12 mouse cellular contexts compared by ENCODE assay signal in genomic region chr10:128773685-128774084, GRCm38 (mm10). TPM values are rescaled to one million over a fixed set of nuclear protein-coding genes. Genes with fewer than 3 reads are reported as not detected.
A peak's percentile ranks its signal among the peaks of the same experiment; 100 is the strongest.
DNase-seq lines count a peak whose midpoint lies in the region; ATAC-seq and TF ChIP-seq lines count a peak whose summit lies in the region.
"Had no signal": no experiment of that assay in that cellular context is flagged by ENCODE, and none has a peak within 500 bp of the region (broad histone marks: within the 10 kb centered on the region; RNA-seq: fewer than 3 reads in every experiment).

No protein-coding gene starts in this region.

- no peak overlapping the region for H3K4me3 ChIP-seq in kidney, embryonic 15.5 days (replicated peaks)
- no peak overlapping the region for H3K4me3 ChIP-seq in G1E (ENCODE audit: low read depth, low read length)
- H3K4me3 ChIP-seq: limb, embryonic 13.5 days; neural tube, embryonic 12.5 days had no signal

- WGBS in kidney, embryonic 15.5 days: 36% methylated on average over 5 of the region's 5 CpGs

- ATAC-seq in kidney, embryonic 15.5 days (replicated peaks; ENCODE audit: low FRiP score): no peak
- ATAC-seq in G1E (ENCODE audit: extremely low read depth, insufficient number of reproducible peaks, low FRiP score, poor library complexity, severe bottlenecking): no peak
- peak; percentile 67 for ATAC-seq in granulocyte monocyte progenitor cell, adult 5-6 weeks (replicated peaks; ENCODE audit: poor library complexity, severe bottlenecking)
- ATAC-seq: activated CD4-positive, CD25-positive, alpha-beta regulatory T cell, adult 4 months had no signal

- H3K27ac ChIP-seq in kidney, embryonic 15.5 days: no peak overlapping the region
- H3K27ac ChIP-seq: limb, embryonic 13.5 days; neural tube, embryonic 12.5 days had no signal

- DNase-seq in kidney, postnatal 14 days: peak; percentile 11
- peak; percentile 16 to 22 for DNase-seq in B cell, adult 2 months
- DNase-seq in G1E (ENCODE audit: low spot score): peak; percentile 11
- DNase-seq in right cerebral cortex, postnatal 4 days: no peak
- no peak for DNase-seq in left cerebral cortex, adult 11 months (ENCODE audit: low spot score)
- no peak for DNase-seq in thymus, postnatal 10 days (ENCODE audit: low spot score in 2 of 2)
- DNase-seq: gastrocnemius, postnatal 10 days had no signal

- no peaks in the 10 kb centered on the region; the same call in 1 of the 2 replicates for H3K4me1 ChIP-seq in kidney, embryonic 15.5 days
- no peaks in the 10 kb centered on the region; the same call in 1 of the 2 replicates for H3K4me1 ChIP-seq in G1E (ENCODE audit: insufficient read depth, low read depth, low read length)
- H3K4me1 ChIP-seq: neural tube, embryonic 12.5 days had no signal

- H3K4me2 ChIP-seq in kidney, embryonic 15.5 days: no peak overlapping the region
- H3K4me2 ChIP-seq: limb, embryonic 13.5 days; neural tube, embryonic 12.5 days had no signal

- TF ChIP-seq CTCF in G1E (IDR thresholded peaks at IDR 0.05; ENCODE audit: low read depth, low read length): no peak

- no peaks in the 10 kb centered on the region for H3K27me3 ChIP-seq in kidney, embryonic 15.5 days
- H3K27me3 ChIP-seq in G1E (ENCODE audit: insufficient read depth, low read length): peaks cover 4% of the 10 kb centered on the region; the same call in 1 of the 2 replicates
- H3K27me3 ChIP-seq: limb, embryonic 13.5 days; neural tube, embryonic 12.5 days had no signal

- H3K9me3 ChIP-seq in kidney, embryonic 15.5 days (replicated peaks): no peaks in the 10 kb centered on the region
- H3K9me3 ChIP-seq in G1E (replicated peaks): no peaks in the 10 kb centered on the region
- H3K9me3 ChIP-seq: limb, embryonic 13.5 days; neural tube, embryonic 12.5 days had no signal

- no peak overlapping the region for H3K9ac ChIP-seq in kidney, embryonic 15.5 days
- H3K9ac ChIP-seq: limb, embryonic 13.5 days; neural tube, embryonic 12.5 days had no signal

- no peaks in the 10 kb centered on the region for H3K36me3 ChIP-seq in kidney, embryonic 15.5 days
- H3K36me3 ChIP-seq in G1E (replicated peaks): peaks cover 9% of the 10 kb centered on the region
- H3K36me3 ChIP-seq: limb, embryonic 13.5 days; neural tube, embryonic 12.5 days had no signal

RNA-seq across cellular contexts. Expression of gene Mmp19, which starts 17.0 kb away (rescaled TPM):
- 0.73 and 1.6 TPM in 2 replicates for polyA plus RNA-seq in kidney, embryonic 15.5 days (2015; fragmentation: Nextera tagmentation; extraction: Ambion mirVana)
- 0.44 TPM in 1 of 2 replicates, not detected in the other for total RNA-seq in G1E (2014; fragmentation: Nextera tagmentation)
- total RNA-seq in G1E (2017): 0.11 and 0.12 TPM in 2 replicates
- 0.02 and 0.03 TPM in 2 replicates for polyA plus RNA-seq in G1E (2012)
- total RNA-seq in granulocyte monocyte progenitor cell, adult 5-6 weeks (2014; fragmentation: Nextera tagmentation): 6.9 and 8.3 TPM in 2 replicates
- 14.9 and 15.6 TPM in 2 replicates for total RNA-seq in granulocyte monocyte progenitor cell, adult 5-6 weeks (2017)
- polyA plus RNA-seq: activated CD4-positive, CD25-positive, alpha-beta regulatory T cell, adult 4 months had no signal

RNA-seq across cellular contexts. Expression of gene Pym1, which starts 26.0 kb away (rescaled TPM):
- 40.2 and 41.4 TPM in 2 replicates for polyA plus RNA-seq in kidney, embryonic 15.5 days (2015; fragmentation: Nextera tagmentation; extraction: Ambion mirVana)
- total RNA-seq in G1E (2014; fragmentation: Nextera tagmentation) (78.7 and 93.7 TPM in 2 replicates), G1E (2017) (44.3 and 47.3 TPM in 2 replicates)
- 144 and 169 TPM in 2 replicates for polyA plus RNA-seq in G1E (2012)
- 43.5 and 52.0 TPM in 2 replicates for total RNA-seq in granulocyte monocyte progenitor cell, adult 5-6 weeks (2014; fragmentation: Nextera tagmentation)
- total RNA-seq in granulocyte monocyte progenitor cell, adult 5-6 weeks (2017): 47.6 and 82.5 TPM in 2 replicates

RNA-seq across cellular contexts. Expression of gene Dgka, which starts 29.0 kb away (rescaled TPM):
- 5.9 and 6.0 TPM in 2 replicates for polyA plus RNA-seq in kidney, embryonic 15.5 days (2015; fragmentation: Nextera tagmentation; extraction: Ambion mirVana)
- total RNA-seq in G1E (2014; fragmentation: Nextera tagmentation) (6.8 and 8.4 TPM in 2 replicates), G1E (2017) (3.3 TPM in 2 replicates)
- polyA plus RNA-seq in G1E (2012): 0.19 and 0.50 TPM in 2 replicates
- total RNA-seq in granulocyte monocyte progenitor cell, adult 5-6 weeks (2014; fragmentation: Nextera tagmentation): 13.2 and 15.8 TPM in 2 replicates
- 9.4 and 12.0 TPM in 2 replicates for total RNA-seq in granulocyte monocyte progenitor cell, adult 5-6 weeks (2017)

RNA-seq across cellular contexts. Expression of gene Dnajc14, which starts 30.2 kb away (rescaled TPM):
- 54.0 and 56.0 TPM in 2 replicates for polyA plus RNA-seq in kidney, embryonic 15.5 days (2015; fragmentation: Nextera tagmentation; extraction: Ambion mirVana)
- total RNA-seq in G1E (2014; fragmentation: Nextera tagmentation): 20.6 and 25.5 TPM in 2 replicates
- 31.5 and 36.9 TPM in 2 replicates for total RNA-seq in G1E (2017)
- polyA plus RNA-seq in G1E (2012): 9.6 and 12.6 TPM in 2 replicates
- 16.5 and 17.5 TPM in 2 replicates for total RNA-seq in granulocyte monocyte progenitor cell, adult 5-6 weeks (2014; fragmentation: Nextera tagmentation)
- total RNA-seq in granulocyte monocyte progenitor cell, adult 5-6 weeks (2017): 23.8 and 30.7 TPM in 2 replicates

RNA-seq across cellular contexts. Expression of gene Tmem198b, which starts 30.5 kb away (rescaled TPM):
- polyA plus RNA-seq in kidney, embryonic 15.5 days (2015; fragmentation: Nextera tagmentation; extraction: Ambion mirVana): 16.7 and 20.6 TPM in 2 replicates
- total RNA-seq in G1E (2014; fragmentation: Nextera tagmentation) (8.4 and 10.1 TPM in 2 replicates), G1E (2017) (4.1 and 4.9 TPM in 2 replicates)
- polyA plus RNA-seq in G1E (2012): 1.5 and 2.2 TPM in 2 replicates
- total RNA-seq in granulocyte monocyte progenitor cell, adult 5-6 weeks (2014; fragmentation: Nextera tagmentation): 10.8 and 14.4 TPM in 2 replicates
- total RNA-seq in granulocyte monocyte progenitor cell, adult 5-6 weeks (2017): 3.4 and 3.6 TPM in 2 replicates

Comparison
In these comparisons a context has a peak if more than half of its experiments do, and no peak if none do; other contexts are left out.
1. DNase-seq: peak in kidney, postnatal 14 days (single experiment), B cell, adult 2 months (2 of 2) and G1E (single experiment); none in right cerebral cortex, postnatal 4 days (single experiment), left cerebral cortex, adult 11 months (single experiment) and thymus, postnatal 10 days (0 of 2).
2. RNA of gene Mmp19, which starts 17.0 kb away (total RNA-seq): 6.9 to 15.6 TPM in granulocyte monocyte progenitor cell, adult 5-6 weeks; 0.11 to 0.44 TPM in G1E; every median in the first group is over 4 times any median in the second.